Comparison of ENCODE assay signal across 8 mouse cellular contexts in the genomic region with DNA sequence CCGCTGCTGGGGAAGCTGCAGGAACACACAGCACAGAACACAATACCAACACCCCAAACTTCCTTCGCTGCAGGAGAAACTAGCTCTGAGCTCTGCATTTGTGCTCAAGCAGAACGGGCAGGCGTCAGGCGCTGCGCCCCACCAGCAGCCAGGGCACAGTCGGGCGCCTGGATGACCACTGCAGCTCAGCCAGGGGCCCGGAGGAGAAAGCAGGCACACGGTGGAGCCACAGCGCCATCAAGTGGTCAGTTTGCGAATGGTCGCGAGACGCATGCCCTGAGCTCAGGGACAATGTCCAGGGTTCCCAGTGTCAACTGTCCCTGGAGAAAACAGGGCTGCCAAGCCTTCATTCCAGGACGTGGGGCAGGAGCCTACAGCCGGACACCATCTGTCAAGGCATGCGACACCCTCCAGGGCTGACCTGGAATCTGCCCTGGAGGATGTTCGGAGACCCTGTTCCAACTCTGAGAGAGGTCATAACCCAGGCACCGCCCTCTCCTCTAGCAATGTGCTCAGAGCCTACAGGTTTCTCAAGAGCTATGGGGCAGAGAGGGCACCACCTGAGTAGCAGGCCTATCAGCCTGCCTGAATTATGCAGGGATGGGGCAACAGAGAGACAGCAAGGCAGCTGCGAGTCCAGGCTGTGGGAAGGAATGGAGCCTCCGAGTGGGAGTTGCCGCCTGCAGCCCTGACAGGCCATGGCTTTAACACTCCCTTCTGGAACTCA.
DNase-seq lines count a peak whose midpoint lies in the region; ATAC-seq and TF ChIP-seq lines count a peak whose summit lies in the region.

No protein-coding gene starts in this region.

- no peak overlapping the region for H3K27ac ChIP-seq in forebrain, embryonic 11.5 days (ENCODE audit: low read depth, low read length)
- 0 out of 4 replicates have a peak overlapping the region, but pooled peaks of 1 of the 2 experiments have one; percentile 26 for H3K27ac ChIP-seq in heart, embryonic 14.5 days (replicated peaks in 1 of 2; ENCODE audit: control insufficient read depth in 1 of 2, insufficient read depth in 1 of 2, low read depth in 2 of 2, low read length in 2 of 2)
- no peak overlapping the region for H3K27ac ChIP-seq in liver, embryonic 13.5 days
- H3K27ac ChIP-seq in neural tube, embryonic 11.5 days (ENCODE audit: low read depth, low read length): peak overlapping the region; percentile 60; the same call in 1 of the 2 replicates
- peak overlapping the region; percentile 68 for H3K27ac ChIP-seq in testis, adult 2 months (ENCODE audit: control insufficient read depth, insufficient read depth, low read depth, low read length)

- peak overlapping the region; percentile 43 for H3K9ac ChIP-seq in forebrain, embryonic 11.5 days (ENCODE audit: low read length)
- peak overlapping the region; percentile 60 for H3K9ac ChIP-seq in heart, embryonic 14.5 days (ENCODE audit: low read length)
- no peak overlapping the region for H3K9ac ChIP-seq in liver, embryonic 13.5 days
- H3K9ac ChIP-seq in neural tube, embryonic 11.5 days (ENCODE audit: low read length): peak overlapping the region; percentile 24; the same call in 1 of the 2 replicates

- peak overlapping the region; percentile 14; the same call in 1 of the 2 replicates for H3K4me3 ChIP-seq in forebrain, embryonic 11.5 days (ENCODE audit: low read depth, low read length)
- peak overlapping the region; percentile 30 to 32 for H3K4me3 ChIP-seq in heart, embryonic 14.5 days (ENCODE audit: control insufficient read depth in 1 of 2, insufficient read depth in 1 of 2, low read depth in 1 of 2, low read length in 2 of 2)
- H3K4me3 ChIP-seq in liver, embryonic 13.5 days (replicated peaks): no peak overlapping the region
- H3K4me3 ChIP-seq in neural tube, embryonic 11.5 days (ENCODE audit: low read depth, low read length): peak overlapping the region; percentile 18; the same call in 1 of the 2 replicates
- H3K4me3 ChIP-seq in testis, adult 2 months (ENCODE audit: control insufficient read depth, low read depth, low read length): no peak overlapping the region; the same call in 1 of the 2 replicates

- TF ChIP-seq CTCF in brain, embryonic 14.5 days (IDR thresholded peaks at IDR 0.05; ENCODE audit: borderline replicate concordance, extremely low read depth, insufficient read depth, insufficient read length): peak; percentile 98
- peak; percentile 98 for TF ChIP-seq CTCF in testis, adult 2 months (IDR thresholded peaks at IDR 0.05; ENCODE audit: control insufficient read depth, insufficient read depth, insufficient replicate concordance, low read depth, low read length)

- 6% methylated on average over 23 of the region's 23 CpGs for WGBS in forebrain, embryonic 11.5 days
- WGBS in heart, embryonic 14.5 days: 8% methylated on average over 23 of the region's 23 CpGs
- WGBS in liver, embryonic 13.5 days (ENCODE audit: insufficient replicate concordance): 13% methylated on average over 23 of the region's 23 CpGs
- 4% methylated on average over 23 of the region's 23 CpGs for WGBS in neural tube, embryonic 11.5 days

- peak; percentile 84 for ATAC-seq in forebrain, embryonic 11.5 days (replicated peaks; ENCODE audit: low FRiP score)
- peak; percentile 68 for ATAC-seq in heart, embryonic 14.5 days (ENCODE audit: insufficient number of reproducible peaks, insufficient read depth, low FRiP score, low read depth)
- ATAC-seq in liver, embryonic 13.5 days (ENCODE audit: low read depth): peak; percentile 61
- ATAC-seq in neural tube, embryonic 11.5 days (ENCODE audit: insufficient read depth, low FRiP score, low TSS enrichment): peak; percentile 67

- TF ChIP-seq POLR2A in brain, embryonic 14.5 days (IDR thresholded peaks at IDR 0.05; ENCODE audit: borderline replicate concordance, extremely low read depth, insufficient read depth, insufficient read length, poor library complexity, severe bottlenecking): no peak
- no peak for TF ChIP-seq POLR2A in testis, adult 2 months (IDR thresholded peaks at IDR 0.05; ENCODE audit: control insufficient read depth, low read depth, low read length)

- no peaks in the 10 kb centered on the region for H3K27me3 ChIP-seq in forebrain, embryonic 11.5 days (ENCODE audit: control insufficient read depth, insufficient read depth, low read length)
- H3K27me3 ChIP-seq in heart, embryonic 14.5 days (ENCODE audit: control insufficient read depth, insufficient read depth, low read length): no peaks in the 10 kb centered on the region
- no peaks in the 10 kb centered on the region for H3K27me3 ChIP-seq in liver, embryonic 13.5 days
- no peaks in the 10 kb centered on the region for H3K27me3 ChIP-seq in neural tube, embryonic 11.5 days (ENCODE audit: control insufficient read depth, insufficient read depth, low read length)
- no peaks in the 10 kb centered on the region for H3K27me3 ChIP-seq in testis, adult 2 months (ENCODE audit: control insufficient read depth, insufficient read depth, low read length)

- peaks cover 29% of the 10 kb centered on the region for H3K4me1 ChIP-seq in forebrain, embryonic 11.5 days (replicated peaks; ENCODE audit: control insufficient read depth, insufficient read depth, low read length)
- peaks cover 16 to 27% of the 10 kb centered on the region in 2 experiments for H3K4me1 ChIP-seq in heart, embryonic 14.5 days (ENCODE audit: control insufficient read depth in 2 of 2, insufficient read depth in 2 of 2, low read length in 2 of 2)
- peaks cover 23% of the 10 kb centered on the region for H3K4me1 ChIP-seq in liver, embryonic 13.5 days (replicated peaks)
- peaks cover 37% of the 10 kb centered on the region for H3K4me1 ChIP-seq in neural tube, embryonic 11.5 days (ENCODE audit: control insufficient read depth, insufficient read depth, low read length)
- H3K4me1 ChIP-seq in testis, adult 2 months (ENCODE audit: control insufficient read depth, insufficient read depth, low read length): peaks cover 9% of the 10 kb centered on the region

- peak; percentile 37 for DNase-seq in 416B (ENCODE audit: low read depth)
- DNase-seq in brain, embryonic 14.5 days (ENCODE audit: low read depth): peak; percentile 87
- peak; percentile 95 for DNase-seq in forebrain, embryonic 11.5 days (ENCODE audit: low spot score)
- DNase-seq in kidney, postnatal 10 days: peak; percentile 90
- peak; percentile 28 for DNase-seq in liver, embryonic 13.5 days
- peak; percentile 91 for DNase-seq in neural tube, embryonic 11.5 days (ENCODE audit: low spot score)

- H3K36me3 ChIP-seq in forebrain, embryonic 11.5 days (ENCODE audit: control insufficient read depth, insufficient read depth, low read length): no peaks in the 10 kb centered on the region
- H3K36me3 ChIP-seq in heart, embryonic 14.5 days (ENCODE audit: control insufficient read depth, insufficient read depth, low read length): no peaks in the 10 kb centered on the region
- no peaks in the 10 kb centered on the region for H3K36me3 ChIP-seq in liver, embryonic 13.5 days
- no peaks in the 10 kb centered on the region for H3K36me3 ChIP-seq in neural tube, embryonic 11.5 days (ENCODE audit: control insufficient read depth, insufficient read depth, low read length)
- H3K36me3 ChIP-seq in testis, adult 2 months (ENCODE audit: control insufficient read depth, insufficient read depth, low read length): no peaks in the 10 kb centered on the region

- peak overlapping the region; percentile 51 for H3K4me2 ChIP-seq in forebrain, embryonic 11.5 days (ENCODE audit: low read depth, low read length, severe bottlenecking)
- H3K4me2 ChIP-seq in heart, embryonic 14.5 days (ENCODE audit: low read length): peak overlapping the region; percentile 71
- peak overlapping the region; percentile 37 for H3K4me2 ChIP-seq in liver, embryonic 13.5 days
- peak overlapping the region; percentile 41 for H3K4me2 ChIP-seq in neural tube, embryonic 11.5 days (ENCODE audit: low read depth)

- H3K9me3 ChIP-seq in forebrain, embryonic 11.5 days (ENCODE audit: control insufficient read depth, low read length): no peaks in the 10 kb centered on the region
- H3K9me3 ChIP-seq in heart, embryonic 14.5 days (ENCODE audit: control insufficient read depth, low read length): no peaks in the 10 kb centered on the region
- H3K9me3 ChIP-seq in liver, embryonic 13.5 days (replicated peaks): no peaks in the 10 kb centered on the region
- H3K9me3 ChIP-seq in neural tube, embryonic 11.5 days (ENCODE audit: control insufficient read depth, low read length): no peaks in the 10 kb centered on the region

Comparison
In these comparisons a context has a peak if more than half of its experiments do, and no peak if none do; other contexts are left out.
1. DNase-seq: peak in every context shown above with its lines; median percentile 95 in forebrain, embryonic 11.5 days; 91 in neural tube, embryonic 11.5 days; 90 in kidney, postnatal 10 days; 87 in brain, embryonic 14.5 days; 37 in 416B; 28 in liver, embryonic 13.5 days.
2. H3K27ac ChIP-seq: peak in neural tube, embryonic 11.5 days (single experiment) and testis, adult 2 months (single experiment); none in forebrain, embryonic 11.5 days (single experiment) and liver, embryonic 13.5 days (single experiment).
3. H3K4me3 ChIP-seq: peak in forebrain, embryonic 11.5 days (single experiment), heart, embryonic 14.5 days (2 of 2) and neural tube, embryonic 11.5 days (single experiment); none in liver, embryonic 13.5 days (single experiment) and testis, adult 2 months (single experiment).
4. Peak in every context shown above with its lines, with median percentiles within 50 percentile points of each other: ATAC-seq and H3K4me2 ChIP-seq.